Mouse (Mus musculus): Measurements from ENCODE around the gene Ear6. TPM values are rescaled to one million over a fixed set of nuclear protein-coding genes. Genes with fewer than 3 reads are reported as not detected.

Ear6 gene
- polyA plus RNA-seq, 1 experiment from 2014 or later: not detected

- Histone ChIP-seq H3K4me1 (ENCODE audit: control insufficient read depth, insufficient read depth, low read length) (no peaks in the 10 kb centered on the region), H3K4me3 (ENCODE audit: low read depth, low read length) (no peak overlapping the region), H3K36me3 (ENCODE audit: control insufficient read depth, insufficient read depth, low read length) (no peaks in the 10 kb centered on the region), H3K4me2 (ENCODE audit: low read depth, low read length) (no peak overlapping the region), H3K27me3 (ENCODE audit: control insufficient read depth, insufficient read depth, low read length) (no peaks in the 10 kb centered on the region), H3K9ac (replicated peaks; ENCODE audit: low read depth, low read length) (no peak overlapping the region), H3K27ac (ENCODE audit: low read depth, low read length) (no peak overlapping the region), H3K9me3 (ENCODE audit: control insufficient read depth, low read length) (no peaks in the 10 kb centered on the region)
- peak; percentile 80 for ATAC-seq (ENCODE audit: low read depth)
- 61% methylated on average over 9 of the region's 9 CpGs for WGBS
Observed at GRCm38 (mm10) chr14:51902806-51903710, 49.6 kb downstream of the Ear6 start.

GRCm38 (mm10) chr14:51903782-51904181, 50.3 kb downstream of the Ear6 start:
- WGBS: 92% methylated on average over 9 of the region's 9 CpGs
- Histone ChIP-seq H3K36me3 (ENCODE audit: control insufficient read depth, insufficient read depth, low read length) (no peaks in the 10 kb centered on the region), H3K4me2 (ENCODE audit: low read depth, low read length) (no peak overlapping the region), H3K9me3 (ENCODE audit: control insufficient read depth, low read length) (no peaks in the 10 kb centered on the region), H3K4me3 (ENCODE audit: low read depth, low read length) (no peak overlapping the region), H3K4me1 (ENCODE audit: control insufficient read depth, insufficient read depth, low read length) (no peaks in the 10 kb centered on the region), H3K27ac (ENCODE audit: low read depth, low read length) (no peak overlapping the region), H3K9ac (replicated peaks; ENCODE audit: low read depth, low read length) (no peak overlapping the region), H3K27me3 (ENCODE audit: control insufficient read depth, insufficient read depth, low read length) (no peaks in the 10 kb centered on the region)
- no peak for ATAC-seq (ENCODE audit: low read depth)

Small RNA genes within 50 kb of the gene (microRNA-seq; reads per million reads assigned to microRNA genes)
- gene Gm27375: not detected

Other genes with a start within 250 kb of the Ear6 start
- gene Gm17078, start 242.4 kb upstream of the Ear6 start, polyA plus RNA-seq (2014; fragmentation: Nextera tagmentation; extraction: Ambion mirVana): not detected in 2 replicates
- not detected in 2 replicates for gene Gm4181, start 218.0 kb upstream of the Ear6 start, polyA plus RNA-seq (2014; fragmentation: Nextera tagmentation; extraction: Ambion mirVana)
- gene Gm17079, start 158.2 kb upstream of the Ear6 start, polyA plus RNA-seq (2014; fragmentation: Nextera tagmentation; extraction: Ambion mirVana): not detected in 2 replicates
- not detected in 2 replicates for gene Gm5800, start 136.5 kb upstream of the Ear6 start, polyA plus RNA-seq (2014; fragmentation: Nextera tagmentation; extraction: Ambion mirVana)
- gene Ang4, start 80.1 kb upstream of the Ear6 start, polyA plus RNA-seq (2014; fragmentation: Nextera tagmentation; extraction: Ambion mirVana): not detected in 2 replicates
- gene AY358078, start 53.7 kb upstream of the Ear6 start, polyA plus RNA-seq (2014; fragmentation: Nextera tagmentation; extraction: Ambion mirVana): not detected in 2 replicates
- gene Mettl17, start 31.1 kb downstream of the Ear6 start, polyA plus RNA-seq (2014; fragmentation: Nextera tagmentation; extraction: Ambion mirVana): 69.8 and 99.4 TPM in 2 replicates
- 1.6 and 1.9 TPM in 2 replicates for gene Slc39a2, start 39.2 kb downstream of the Ear6 start, polyA plus RNA-seq (2014; fragmentation: Nextera tagmentation; extraction: Ambion mirVana)
- gene Ndrg2, start 60.5 kb downstream of the Ear6 start, polyA plus RNA-seq (2014; fragmentation: Nextera tagmentation; extraction: Ambion mirVana): 168 and 194 TPM in 2 replicates
- not detected in 2 replicates for gene Tppp2, start 64.7 kb downstream of the Ear6 start, polyA plus RNA-seq (2014; fragmentation: Nextera tagmentation; extraction: Ambion mirVana)
- not detected in 2 replicates for gene Rnase13, start 69.1 kb downstream of the Ear6 start, polyA plus RNA-seq (2014; fragmentation: Nextera tagmentation; extraction: Ambion mirVana)
- gene Arhgef40, start 131.0 kb downstream of the Ear6 start, polyA plus RNA-seq (2014; fragmentation: Nextera tagmentation; extraction: Ambion mirVana): 66.5 and 73.8 TPM in 2 replicates
- 0.47 and 0.66 TPM in 2 replicates for gene Tmem253, start 162.0 kb downstream of the Ear6 start, polyA plus RNA-seq (2014; fragmentation: Nextera tagmentation; extraction: Ambion mirVana)
- 24.1 and 27.4 TPM in 2 replicates for gene Zfp219, start 167.0 kb downstream of the Ear6 start, polyA plus RNA-seq (2014; fragmentation: Nextera tagmentation; extraction: Ambion mirVana)
- not detected in 2 replicates for gene Olfr221, start 188.8 kb downstream of the Ear6 start, polyA plus RNA-seq (2014; fragmentation: Nextera tagmentation; extraction: Ambion mirVana)

Data from neural tube, embryonic 14.5 days (tissue).